Mouse (Mus musculus) lung, embryonic 16.5 days (tissue): ENCODE data around the gene Smap2. TPM values are rescaled to one million over a fixed set of nuclear protein-coding genes. Genes with fewer than 3 reads are reported as not detected.
A peak's percentile ranks its signal among the peaks of the same experiment; 100 is the strongest.

Experiments used
- ATAC-seq: fragments of 200-750 bp; cut with Nextera tagmentation; 2 replicates; pipeline ENCODE4 v1.8.0; 2017; ENCODE audit warnings: low read depth, mild to moderate bottlenecking, moderate library complexity
- H3K27ac ChIP-seq: fragments of 300-500 bp; sonication (generic); 2 replicates; pipeline ENCODE4 v1.5.1; 2014; ENCODE audit warnings: mild to moderate bottlenecking, control low read depth, low read length
- H3K27me3 ChIP-seq: fragments of 300-500 bp; sonication (generic); 2 replicates; pipeline ENCODE4 v1.6.1; 2014; ENCODE audit warnings: low read depth, low read length, mixed read lengths; ENCODE audit not compliant: control insufficient read depth, insufficient read depth
- H3K36me3 ChIP-seq: fragments of 300-500 bp; sonication (generic); 2 replicates; pipeline ENCODE4 v1.6.1; 2014; ENCODE audit warnings: low read length; ENCODE audit not compliant: control insufficient read depth, insufficient read depth
- H3K4me1 ChIP-seq: fragments of 300-500 bp; sonication (generic); replicated peaks from 2 replicates; pipeline ENCODE4 v1.6.1; 2014; ENCODE audit warnings: low read length, mixed read lengths; ENCODE audit not compliant: control insufficient read depth, insufficient read depth
- H3K4me2 ChIP-seq: fragments of 300-500 bp; sonication (generic); 2 replicates; pipeline ENCODE4 v1.6.1; 2014; ENCODE audit warnings: low read depth, low read length, control low read depth
- H3K4me3 ChIP-seq: fragments of 300-500 bp; sonication (generic); 2 replicates; pipeline ENCODE4 v1.5.1; 2014; ENCODE audit warnings: mild to moderate bottlenecking, low read length, control low read depth
- H3K9ac ChIP-seq: fragments of 300-500 bp; sonication (generic); 2 replicates; pipeline ENCODE4 v1.6.1; 2014; ENCODE audit warnings: low read length, control low read depth
- H3K9me3 ChIP-seq: fragments of 300-500 bp; sonication (generic); 2 replicates; pipeline ENCODE4 v1.6.1; 2016; ENCODE audit warnings: low read length; ENCODE audit not compliant: control insufficient read depth
- WGBS: fragments of 180-500 bp; shearing (Covaris S2); extraction: QIAGEN DNeasy Blood & Tissue Kit; methylation state at CpG from one replicate; pipeline ENCODE4 v1.1.7; 2014; 5-methylcytosine and 5-hydroxymethylcytosine counted together
- polyA plus RNA-seq: library from polyadenylated mRNA; unstranded; fragments of >200 nt; fragmentation: Nextera tagmentation; extraction: Ambion mirVana; gene quantifications from 2 replicates; pipeline ENCODE4 v1.2.1, GENCODE M21; 2015

The Smap2 gene
- polyA plus RNA-seq, 1 experiment from 2014 or later, result 12.6 TPM

- H3K4me3 ChIP-seq, result no peak overlapping the region
- H3K36me3 ChIP-seq, result no peaks in the 10 kb centered on the region
- H3K9me3 ChIP-seq, result no peaks in the 10 kb centered on the region
- H3K4me2 ChIP-seq, result no peak overlapping the region
- peaks cover 13% of the 10 kb centered on the region for H3K4me1 ChIP-seq
- no peak for ATAC-seq
- peak overlapping the region; percentile 59 for H3K27ac ChIP-seq
- WGBS, result 42% methylated on average over 1 of the region's 1 CpGs
- H3K9ac ChIP-seq, result no peak overlapping the region
- H3K27me3 ChIP-seq, result no peaks in the 10 kb centered on the region
Observed at GRCm38 (mm10) chr4:120995911-120996310, 21.1 kb downstream of the Smap2 start.

- ATAC-seq, result no peak
- H3K27me3 ChIP-seq, result no peaks in the 10 kb centered on the region
- H3K4me1 ChIP-seq, result peaks cover 13% of the 10 kb centered on the region
- H3K4me3 ChIP-seq, result no peak overlapping the region
- H3K4me2 ChIP-seq, result no peak overlapping the region
- no peaks in the 10 kb centered on the region for H3K36me3 ChIP-seq
- no peak overlapping the region for H3K9ac ChIP-seq
- WGBS, result 81% methylated on average over 1 of the region's 1 CpGs
- no peak overlapping the region for H3K27ac ChIP-seq
- H3K9me3 ChIP-seq, result no peaks in the 10 kb centered on the region
Observed at GRCm38 (mm10) chr4:120993025-120993424, 24.0 kb downstream of the Smap2 start.

- H3K27ac ChIP-seq, result no peak overlapping the region
- H3K9ac ChIP-seq, result no peak overlapping the region
- H3K4me2 ChIP-seq, result no peak overlapping the region
- ATAC-seq, result no peak
- H3K36me3 ChIP-seq, result no peaks in the 10 kb centered on the region
- 87% methylated on average over 2 of the region's 2 CpGs for WGBS
- H3K27me3 ChIP-seq, result no peaks in the 10 kb centered on the region
- H3K4me3 ChIP-seq, result no peak overlapping the region
- H3K4me1 ChIP-seq, result peaks cover 13% of the 10 kb centered on the region
- H3K9me3 ChIP-seq, result no peaks in the 10 kb centered on the region
Observed at GRCm38 (mm10) chr4:120992284-120992683, 24.8 kb downstream of the Smap2 start.

GRCm38 (mm10) chr4:120987319-120987718, 29.7 kb downstream of the Smap2 start:
- Histone ChIP-seq H3K4me1 (no peaks in the 10 kb centered on the region), H3K27ac (no peak overlapping the region), H3K27me3 (no peaks in the 10 kb centered on the region), H3K9ac (no peak overlapping the region), H3K4me2 (no peak overlapping the region), H3K4me3 (no peak overlapping the region), H3K36me3 (no peaks in the 10 kb centered on the region), H3K9me3 (no peaks in the 10 kb centered on the region)
- ATAC-seq, result no peak
- 60% methylated on average over 4 of the region's 4 CpGs for WGBS

GRCm38 (mm10) chr4:120986446-120986845, 30.6 kb downstream of the Smap2 start:
- Histone ChIP-seq H3K27me3 (no peaks in the 10 kb centered on the region), H3K4me2 (no peak overlapping the region), H3K9me3 (no peaks in the 10 kb centered on the region), H3K36me3 (no peaks in the 10 kb centered on the region), H3K4me3 (no peak overlapping the region), H3K27ac (no peak overlapping the region), H3K4me1 (no peaks in the 10 kb centered on the region), H3K9ac (no peak overlapping the region)
- 16% methylated on average over 6 of the region's 6 CpGs for WGBS
- ATAC-seq, result peak; percentile 60; the same call in 1 of the 2 replicates

GRCm38 (mm10) chr4:120978221-120978620, 38.8 kb downstream of the Smap2 start:
- no peaks in the 10 kb centered on the region for H3K27me3 ChIP-seq
- H3K4me1 ChIP-seq, result no peaks in the 10 kb centered on the region
- no peak overlapping the region for H3K9ac ChIP-seq
- no peak overlapping the region for H3K27ac ChIP-seq
- no peaks in the 10 kb centered on the region for H3K9me3 ChIP-seq
- no peak for ATAC-seq
- H3K4me3 ChIP-seq, result no peak overlapping the region
- WGBS, result 85% methylated on average over 3 of the region's 3 CpGs
- H3K4me2 ChIP-seq, result no peak overlapping the region
- peaks cover 6% of the 10 kb centered on the region; the same call in 1 of the 2 replicates for H3K36me3 ChIP-seq

- Histone ChIP-seq H3K36me3 (peaks cover 11% of the 10 kb centered on the region), H3K9me3 (no peaks in the 10 kb centered on the region), H3K27ac (0 out of 2 replicates have a peak overlapping the region, but pooled peaks have one; percentile 2), H3K27me3 (no peaks in the 10 kb centered on the region), H3K4me2 (no peak overlapping the region), H3K9ac (no peak overlapping the region), H3K4me1 (no peaks in the 10 kb centered on the region), H3K4me3 (no peak overlapping the region)
- ATAC-seq, result no peak
- WGBS, result 76% methylated on average over 4 of the region's 4 CpGs
Observed at GRCm38 (mm10) chr4:120975428-120975734, 41.7 kb downstream of the Smap2 start.

GRCm38 (mm10) chr4:120974711-120975427, 42.2 kb downstream of the Smap2 start:
- WGBS, result 74% methylated on average over 11 of the region's 11 CpGs
- no peak for ATAC-seq
- Histone ChIP-seq H3K4me3 (no peak overlapping the region), H3K9me3 (no peaks in the 10 kb centered on the region), H3K4me1 (no peaks in the 10 kb centered on the region), H3K27ac (0 out of 2 replicates have a peak overlapping the region, but pooled peaks have one; percentile 2), H3K36me3 (peaks cover 11% of the 10 kb centered on the region), H3K27me3 (no peaks in the 10 kb centered on the region), H3K9ac (no peak overlapping the region), H3K4me2 (no peak overlapping the region)

- no peaks in the 10 kb centered on the region for H3K9me3 ChIP-seq
- H3K27me3 ChIP-seq, result no peaks in the 10 kb centered on the region
- peaks cover 11% of the 10 kb centered on the region for H3K36me3 ChIP-seq
- no peak overlapping the region for H3K27ac ChIP-seq
- no peaks in the 10 kb centered on the region for H3K4me1 ChIP-seq
- ATAC-seq, result no peak
- H3K9ac ChIP-seq, result no peak overlapping the region
- no peak overlapping the region for H3K4me2 ChIP-seq
- no peak overlapping the region for H3K4me3 ChIP-seq
- WGBS, result 88% methylated on average over 8 of the region's 8 CpGs
Observed at GRCm38 (mm10) chr4:120971842-120972241, 45.2 kb downstream of the Smap2 start.
